Mouse (Mus musculus) bone marrow, adult 2 months (tissue): ENCODE data around the gene Crispld2. TPM values are rescaled to one million over a fixed set of nuclear protein-coding genes. Genes with fewer than 3 reads are reported as not detected.
A peak's percentile ranks its signal among the peaks of the same experiment; 100 is the strongest.

Experiments used
- H3K27ac ChIP-seq: fragments of 200-500 bp; 2 replicates; pipeline ENCODE4 v1.5.1; 2012; ENCODE audit warnings: low read depth, mild to moderate bottlenecking, control low read depth, inconsistent platforms, low read length; ENCODE audit not compliant: control insufficient read depth, poor library complexity, insufficient read depth
- H3K4me1 ChIP-seq: fragments of 200-500 bp; 2 replicates; pipeline ENCODE4 v1.6.1; 2011; ENCODE audit warnings: low read length; ENCODE audit not compliant: control insufficient read depth, insufficient read depth
- H3K4me3 ChIP-seq: fragments of 200-500 bp; replicated peaks from 2 replicates; pipeline ENCODE3; 2011; ENCODE audit warnings: mild to moderate bottlenecking, low read depth, low read length, control low read depth; ENCODE audit not compliant: control insufficient read depth
- CTCF ChIP-seq: fragments of 200-500 bp; IDR thresholded peaks from 2 replicates; pipeline ENCODE4 v1.5.1; 2011; ENCODE audit warnings: low read length, control low read depth; ENCODE audit not compliant: control insufficient read depth, insufficient read depth
- POLR2A ChIP-seq: fragments of 200-500 bp; IDR thresholded peaks from 2 replicates; pipeline ENCODE4 v1.6.1; 2011; ENCODE audit warnings: low read depth, mild to moderate bottlenecking, control low read depth, low read length, borderline replicate concordance; ENCODE audit not compliant: control insufficient read depth
- WGBS: fragments of 180-500 bp; shearing (Covaris S2); methylation state at CpG from one replicate; pipeline ENCODE4 v1.1.7; 2018; 5-methylcytosine and 5-hydroxymethylcytosine counted together
- polyA plus RNA-seq: library from polyadenylated mRNA; stranded (reverse); fragments of >200 nt; gene quantifications from 2 replicates; pipeline ENCODE4 v1.2.4, GENCODE M21; 2011; ENCODE audit warnings: low replicate concordance; ENCODE audit not compliant: missing spikeins, insufficient read depth, insufficient read length

The Crispld2 gene
- polyA plus RNA-seq, 1 experiment, result 17.2 TPM

DNA sequence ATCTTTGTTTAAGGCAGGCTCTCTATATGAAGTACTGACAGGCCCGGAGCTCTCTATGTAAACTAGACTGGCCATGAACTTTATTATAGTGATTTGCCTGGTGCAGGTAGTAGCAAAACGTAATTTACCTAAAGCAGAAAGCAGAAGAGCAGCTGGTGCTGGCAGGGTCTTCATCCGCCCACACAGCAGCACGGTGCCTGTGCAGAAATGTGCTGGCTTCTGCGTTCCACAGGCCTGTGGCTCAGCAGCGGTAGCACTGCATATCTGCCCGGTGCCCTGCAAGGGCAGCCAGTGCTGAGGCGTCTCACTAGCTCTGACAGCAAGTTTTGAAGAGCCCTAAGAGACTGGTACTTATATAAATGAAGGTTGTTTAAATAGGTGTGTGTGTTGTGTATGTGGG, 36.9 kb upstream of the Crispld2 start:
- 93% methylated on average over 8 of the region's 8 CpGs for WGBS
- TF ChIP-seq CTCF, result no peak
- TF ChIP-seq POLR2A, result no peak
- H3K27ac ChIP-seq, result no peak overlapping the region

DNA sequence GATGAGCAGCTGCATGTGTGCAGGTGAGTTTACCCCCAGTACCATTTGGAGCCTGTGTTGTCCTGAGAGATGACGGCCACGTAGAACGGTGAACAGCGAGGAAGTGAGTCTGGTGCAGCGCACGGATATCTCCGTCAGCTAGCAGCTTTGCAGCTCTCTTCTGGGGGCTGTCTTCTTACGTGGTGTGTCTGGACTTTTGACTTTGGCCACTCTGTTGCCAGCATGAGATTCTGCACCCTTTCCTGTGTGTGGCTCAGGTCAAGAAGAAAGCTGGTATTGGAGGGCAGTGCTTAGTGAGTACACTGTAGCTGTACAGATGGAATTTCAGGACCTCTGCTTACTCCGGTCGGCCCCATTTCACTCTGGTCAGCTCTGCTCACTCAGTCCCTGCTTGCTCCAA, 34.2 kb upstream of the Crispld2 start:
- TF ChIP-seq POLR2A (no peak), CTCF (no peak)
- 95% methylated on average over 10 of the region's 10 CpGs for WGBS
- no peak overlapping the region for H3K4me3 ChIP-seq

More for the DNA sequence above, 36.9 kb upstream of the Crispld2 start:
- Histone ChIP-seq H3K4me1 (no peaks in the 10 kb centered on the region), H3K4me3 (no peak overlapping the region)

DNA sequence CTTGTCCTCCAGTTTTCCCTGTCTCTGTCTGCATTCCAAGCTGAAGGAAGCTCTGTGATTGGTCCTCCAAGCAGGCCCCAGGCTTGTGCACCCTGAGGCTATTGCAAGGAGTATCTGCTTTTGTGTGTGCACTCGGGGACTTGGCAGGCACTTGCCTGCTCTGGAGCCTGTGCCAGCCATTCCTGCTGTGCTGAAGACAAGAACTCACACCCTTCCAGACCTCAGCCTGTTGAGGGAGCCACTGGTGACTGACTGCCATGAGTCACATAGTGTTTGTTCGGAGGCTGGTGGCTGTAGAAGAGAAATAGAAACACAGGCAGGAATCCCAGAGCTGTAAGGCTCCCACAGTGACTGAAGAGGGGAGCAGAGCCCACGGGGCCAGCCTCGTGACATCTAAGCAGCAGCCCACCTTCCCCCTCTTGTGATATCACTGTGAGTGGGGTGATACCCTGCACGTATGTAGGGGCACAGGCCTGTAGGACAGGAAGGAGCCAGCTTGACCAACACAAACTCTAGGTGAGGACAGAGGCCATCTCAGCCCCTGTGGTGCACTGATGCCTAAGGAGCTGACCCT, 31.6 kb upstream of the Crispld2 start:
- no peak overlapping the region for H3K4me3 ChIP-seq
- 77% methylated on average over 5 of the region's 5 CpGs for WGBS
- no peak for TF ChIP-seq POLR2A

More for the DNA sequence above, 34.2 kb upstream of the Crispld2 start:
- Histone ChIP-seq H3K4me1 (no peaks in the 10 kb centered on the region), H3K27ac (no peak overlapping the region)

DNA sequence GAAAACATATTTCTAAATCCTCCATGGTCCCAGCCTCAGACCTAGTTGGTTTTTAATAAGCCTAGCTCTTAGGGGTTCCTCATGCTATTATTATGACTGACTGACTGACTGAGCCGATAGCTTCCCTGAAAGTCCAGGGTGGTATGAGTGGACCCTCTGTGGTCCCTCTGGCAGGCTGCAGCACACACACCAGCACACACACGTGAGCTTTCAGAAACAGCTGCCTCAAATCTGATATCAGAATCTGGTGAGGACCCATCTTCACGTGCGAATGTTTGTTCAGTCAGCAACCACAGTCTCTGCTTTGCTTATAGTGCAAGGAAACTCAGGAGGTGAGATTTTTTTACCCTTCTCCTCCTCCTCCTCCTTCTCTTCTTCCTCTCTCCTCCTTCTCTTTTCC, 27.4 kb upstream of the Crispld2 start:
- no peak overlapping the region for H3K4me3 ChIP-seq
- no peak overlapping the region for H3K27ac ChIP-seq
- WGBS, result 70% methylated on average over 4 of the region's 4 CpGs
- H3K4me1 ChIP-seq, result no peaks in the 10 kb centered on the region
- TF ChIP-seq POLR2A, result no peak

More for the DNA sequence above, 31.6 kb upstream of the Crispld2 start:
- Histone ChIP-seq H3K27ac (no peak overlapping the region), H3K4me1 (no peaks in the 10 kb centered on the region)

DNA sequence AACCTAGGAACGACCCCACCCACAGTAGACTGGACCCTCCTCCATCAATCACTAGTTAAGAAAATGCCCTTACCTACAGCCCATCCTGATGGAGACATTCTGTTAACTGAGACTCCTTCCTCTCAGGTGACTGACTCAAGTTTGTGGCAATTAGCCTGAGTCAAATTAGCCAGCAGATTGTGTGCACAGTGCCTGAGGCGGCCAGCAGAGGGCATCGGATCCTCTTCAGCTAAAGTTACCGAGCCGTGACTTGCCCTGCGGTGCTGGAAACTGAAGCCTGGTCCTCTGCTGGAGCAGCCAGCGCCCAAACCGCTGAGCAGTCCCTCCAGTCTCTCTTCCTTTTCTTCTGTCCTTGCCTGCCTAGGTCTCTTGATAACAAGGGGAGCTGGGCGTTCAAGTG, 24.8 kb upstream of the Crispld2 start:
- TF ChIP-seq POLR2A (no peak), CTCF (peak; percentile 30; the same call in 1 of the 2 replicates)
- WGBS, result 89% methylated on average over 9 of the region's 9 CpGs
- no peak overlapping the region for H3K27ac ChIP-seq
- no peaks in the 10 kb centered on the region for H3K4me1 ChIP-seq
- H3K4me3 ChIP-seq, result no peak overlapping the region

DNA sequence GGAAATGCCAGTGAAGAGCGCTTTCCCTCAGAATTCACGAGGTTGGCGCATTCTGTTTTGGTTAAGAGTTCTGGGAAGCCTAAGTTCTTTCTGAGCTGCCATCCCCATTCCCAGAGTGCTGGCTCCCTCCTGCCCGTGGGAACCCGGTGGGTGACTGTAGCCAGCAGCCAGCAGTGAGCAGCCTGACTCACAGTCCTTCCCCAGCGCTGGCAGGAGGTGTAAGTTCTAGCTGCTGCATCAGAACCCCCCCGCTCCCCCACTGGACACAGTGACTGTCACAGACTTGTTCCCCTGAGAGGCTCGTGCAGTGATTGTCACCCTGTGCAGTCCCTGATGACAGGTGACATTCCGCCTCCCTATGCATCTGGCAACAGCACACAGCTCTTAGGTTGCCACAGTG, 22.1 kb upstream of the Crispld2 start:
- WGBS, result 88% methylated on average over 9 of the region's 9 CpGs
- TF ChIP-seq CTCF, result no peak
- TF ChIP-seq POLR2A, result no peak
- H3K27ac ChIP-seq, result no peak overlapping the region

DNA sequence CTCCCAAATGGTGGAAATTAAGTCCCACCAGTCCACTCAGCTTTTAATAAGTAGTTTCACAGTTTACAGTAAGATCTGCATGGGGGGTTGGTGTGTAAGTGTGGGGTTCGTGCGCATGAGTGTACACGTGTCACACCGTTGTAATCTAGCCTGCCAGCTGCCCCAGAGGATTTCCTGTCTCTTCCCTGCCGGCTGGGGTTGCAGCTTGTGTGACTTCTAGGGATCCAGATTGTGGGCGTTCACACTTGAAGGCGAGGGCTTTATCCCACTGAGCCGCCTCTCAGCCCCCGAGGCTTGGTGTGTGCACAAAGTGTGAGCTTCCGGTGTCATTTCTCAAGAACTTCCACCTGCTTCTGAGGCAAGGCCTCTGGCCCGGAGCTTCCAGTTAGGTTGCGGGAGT, 19.7 kb upstream of the Crispld2 start:
- H3K27ac ChIP-seq, result no peak overlapping the region
- H3K4me1 ChIP-seq, result no peaks in the 10 kb centered on the region; the same call in 1 of the 2 replicates
- 16% methylated on average over 12 of the region's 12 CpGs for WGBS
- no peak overlapping the region for H3K4me3 ChIP-seq
- TF ChIP-seq CTCF (no peak), POLR2A (no peak)

More for the DNA sequence above, 22.1 kb upstream of the Crispld2 start:
- H3K4me1 ChIP-seq, result no peaks in the 10 kb centered on the region; the same call in 1 of the 2 replicates
- H3K4me3 ChIP-seq, result no peak overlapping the region

DNA sequence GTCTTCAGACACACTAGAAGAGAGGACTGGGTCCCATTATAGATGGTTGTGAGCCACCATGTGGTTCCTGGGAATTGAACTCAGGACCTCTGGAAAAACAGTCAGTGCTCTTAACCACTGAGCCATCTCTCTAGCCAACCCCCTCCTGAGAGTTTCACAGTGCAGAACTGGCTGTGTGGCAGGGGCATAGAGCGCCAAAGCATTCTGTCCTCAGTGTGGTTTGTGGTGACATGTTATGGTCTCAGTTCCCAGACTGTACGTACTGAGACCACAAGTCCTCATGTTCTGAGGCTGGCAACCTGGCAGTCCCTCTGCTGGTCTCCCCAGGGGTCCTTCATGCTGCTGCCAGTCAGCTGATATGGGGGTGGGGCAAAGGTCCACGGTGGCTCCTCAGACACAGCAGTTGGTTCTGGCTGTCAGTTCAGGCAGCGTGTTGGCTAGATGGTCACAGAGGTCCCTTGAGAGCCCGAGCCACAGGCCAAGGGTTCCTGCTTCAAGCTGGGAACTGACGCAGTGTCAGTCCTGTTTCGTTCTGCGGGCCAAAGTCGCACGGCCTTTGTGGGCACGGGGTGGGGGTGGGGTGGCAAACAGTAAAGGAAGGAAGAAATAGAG, 13.4 kb upstream of the Crispld2 start:
- TF ChIP-seq CTCF (no peak), POLR2A (0 out of 2 replicates have a peak, but pooled peaks have one; percentile 15)
- Histone ChIP-seq H3K4me1 (no peaks in the 10 kb centered on the region; the same call in 1 of the 2 replicates), H3K27ac (no peak overlapping the region), H3K4me3 (no peak overlapping the region)
- WGBS, result 23% methylated on average over 11 of the region's 11 CpGs
